Mouse (Mus musculus) erythroblast, embryonic 14.5 days (primary cell): ENCODE measurements around the gene Ndel1.

Source experiments
- GATA1 ChIP-seq: IDR thresholded peaks from 2 replicates; pipeline ENCODE4 v1.6.1; 2012; ENCODE audit warnings: low read length, inconsistent platforms, mixed read lengths
- TAL1 ChIP-seq: IDR thresholded peaks from 3 replicates; pipeline ENCODE4 v1.6.1; 2012; ENCODE audit warnings: low read length, inconsistent platforms, mixed read lengths

- peak; percentile 64 for TF ChIP-seq GATA1
- no peak for TF ChIP-seq TAL1
Measured at GRCm38 (mm10) chr11:68884368-68884767, 12.7 kb upstream of the Ndel1 start.
